Mouse (Mus musculus): ENCODE results near the gene Smtnl2. TPM values are rescaled to one million over a fixed set of nuclear protein-coding genes. Genes with fewer than 3 reads are reported as not detected.
"Not testable (repeated sequence)": the region's sequence is repeated elsewhere in the genome, so short reads cannot be mapped to it uniquely, and the experiment has no call there.

Smtnl2 gene
- 100 to 1,000 TPM; 206 to 299 TPM for total RNA-seq (2021)
- long read RNA-seq, experiment 1, transcript Smtnl2-202 (8 exons, 3,572 nt) = major isoform, 78 of 158 reads
- long read RNA-seq, experiment 1, partial matches to known transcripts = 17 of 158 reads
- long read RNA-seq, experiment 1, other reads (novel, unspliced or antisense) = 63 of 158 reads
- long read RNA-seq, experiment 2, transcript Smtnl2-202 (8 exons, 3,572 nt) = major isoform, 48 of 114 reads
- long read RNA-seq, experiment 2, partial matches to known transcripts = 14 of 114 reads
- long read RNA-seq, experiment 2, other reads (novel, unspliced or antisense) = 52 of 114 reads

DNA sequence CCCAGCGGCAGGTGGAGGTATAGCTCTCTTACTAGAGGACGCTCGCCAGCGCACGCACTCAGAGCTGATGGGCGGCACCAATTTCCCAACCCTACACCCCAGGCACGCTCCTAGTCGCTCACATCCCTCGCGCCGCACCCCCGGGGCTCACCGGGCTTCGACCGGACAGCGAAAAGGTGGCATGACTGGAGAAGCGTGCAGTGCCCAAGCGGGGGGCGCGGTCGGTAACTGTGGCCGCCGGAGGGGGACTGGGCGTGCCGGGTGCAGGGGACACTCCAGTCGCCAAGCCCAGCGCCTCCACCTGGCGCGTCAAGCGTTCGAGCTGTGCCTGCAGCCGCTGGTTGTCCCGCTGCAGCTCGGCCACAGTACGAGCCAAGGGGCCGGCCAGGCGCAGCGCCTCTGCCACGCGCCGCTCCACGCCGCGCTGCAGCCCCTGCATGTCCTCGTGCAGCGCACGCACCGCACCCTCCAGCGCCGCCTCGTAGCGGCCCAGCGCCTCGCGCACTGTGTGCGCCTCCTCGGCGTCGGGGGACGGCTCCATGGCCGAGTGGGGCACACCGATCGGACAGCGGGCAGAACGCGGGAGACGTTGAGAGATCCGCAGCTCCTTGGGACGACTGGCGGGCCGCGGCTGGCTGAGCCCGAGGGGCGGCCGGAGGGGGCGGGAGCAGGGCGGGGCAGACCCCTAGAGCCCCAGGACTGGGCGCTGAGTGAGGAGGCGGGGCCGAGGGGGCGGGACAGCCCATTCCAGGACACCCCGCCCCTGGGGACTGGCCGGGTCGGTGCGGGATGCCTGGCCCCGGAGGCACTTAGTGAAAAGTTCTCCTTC lies at the start of gene Smtnl2:
Smtnl2 (minus strand) TSS at position 621 of the 829 bp plus-strand sequence.
- intact Hi-C loops (cut with DNase I) = loop anchor here (1.0 kb wide), 1 partner anchor 14 kb away; no protein-coding TSS in a partner anchor
- DNase-seq = peak; percentile 86 to 91

DNA sequence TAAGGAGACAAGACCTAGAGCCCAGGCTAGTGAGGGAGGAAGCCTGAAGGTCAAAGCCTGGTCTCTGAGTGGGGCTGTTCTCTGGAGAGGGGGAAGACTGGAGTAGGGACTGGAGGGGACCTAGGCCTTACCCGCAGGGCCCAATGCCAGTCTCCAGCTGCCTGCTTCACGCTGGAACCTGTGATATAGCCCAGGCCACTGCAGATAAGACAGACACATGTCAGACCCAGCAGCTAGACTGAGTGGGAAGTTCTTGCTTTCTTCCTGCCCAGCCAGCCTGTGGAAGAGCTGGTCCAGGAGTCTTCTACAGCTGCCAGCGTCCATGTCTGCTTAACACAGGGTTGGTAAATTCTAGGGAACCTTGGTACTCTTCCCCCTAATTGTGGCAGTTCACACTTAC lies 47.0 kb upstream of the Smtnl2 start:
- intact Hi-C loops (cut with DNase I) = no loop called here
- DNase-seq = no peak

DNA sequence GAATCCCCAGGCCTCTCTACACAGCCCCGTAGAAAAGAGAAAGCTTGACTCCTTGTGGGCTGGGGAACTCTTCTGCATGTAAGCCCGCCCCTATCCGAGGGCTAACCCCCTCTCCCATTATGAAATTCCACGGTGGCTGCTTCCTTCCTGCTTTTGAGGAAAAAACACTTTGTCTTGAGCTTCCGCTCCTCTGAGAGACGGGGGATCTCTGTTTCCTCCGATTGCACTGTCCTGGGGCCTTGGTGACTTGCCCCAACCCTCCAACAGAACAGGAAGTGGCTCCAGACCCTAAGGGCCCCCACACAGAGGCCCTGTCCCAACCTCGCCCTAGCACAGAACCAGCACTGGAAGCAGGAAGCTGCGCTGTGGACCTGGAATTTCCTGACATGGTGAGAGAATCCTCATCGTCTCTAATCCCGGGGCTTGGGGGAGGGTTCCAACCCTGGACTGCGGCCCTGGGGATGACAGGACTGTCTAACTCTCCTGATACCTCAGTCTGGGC lies 46.5 kb upstream of the Smtnl2 start:
- intact Hi-C loops (cut with DNase I) = no loop called here
- no peak for DNase-seq

DNA sequence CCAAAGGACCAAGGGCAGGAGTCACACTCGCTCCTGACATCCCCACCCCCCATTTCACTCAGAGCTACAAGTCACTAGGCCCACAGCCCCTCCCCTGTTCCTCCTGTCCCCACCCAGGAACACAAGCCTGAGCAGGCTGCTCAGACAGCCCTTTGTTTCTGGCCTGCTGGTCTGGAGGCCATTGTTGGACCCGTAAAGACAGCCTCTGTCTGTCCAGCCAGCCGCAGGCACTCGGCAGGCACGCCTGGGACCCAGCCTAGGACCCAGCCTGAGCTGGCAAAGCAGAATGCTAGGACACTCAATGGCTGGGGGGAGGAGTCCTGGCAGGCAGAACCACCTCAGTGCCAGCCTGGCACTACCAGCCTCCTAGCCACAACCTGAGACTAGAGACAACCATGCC lies 44.2 kb upstream of the Smtnl2 start:
- intact Hi-C loops (cut with DNase I) = no loop called here
- no peak for DNase-seq

DNA sequence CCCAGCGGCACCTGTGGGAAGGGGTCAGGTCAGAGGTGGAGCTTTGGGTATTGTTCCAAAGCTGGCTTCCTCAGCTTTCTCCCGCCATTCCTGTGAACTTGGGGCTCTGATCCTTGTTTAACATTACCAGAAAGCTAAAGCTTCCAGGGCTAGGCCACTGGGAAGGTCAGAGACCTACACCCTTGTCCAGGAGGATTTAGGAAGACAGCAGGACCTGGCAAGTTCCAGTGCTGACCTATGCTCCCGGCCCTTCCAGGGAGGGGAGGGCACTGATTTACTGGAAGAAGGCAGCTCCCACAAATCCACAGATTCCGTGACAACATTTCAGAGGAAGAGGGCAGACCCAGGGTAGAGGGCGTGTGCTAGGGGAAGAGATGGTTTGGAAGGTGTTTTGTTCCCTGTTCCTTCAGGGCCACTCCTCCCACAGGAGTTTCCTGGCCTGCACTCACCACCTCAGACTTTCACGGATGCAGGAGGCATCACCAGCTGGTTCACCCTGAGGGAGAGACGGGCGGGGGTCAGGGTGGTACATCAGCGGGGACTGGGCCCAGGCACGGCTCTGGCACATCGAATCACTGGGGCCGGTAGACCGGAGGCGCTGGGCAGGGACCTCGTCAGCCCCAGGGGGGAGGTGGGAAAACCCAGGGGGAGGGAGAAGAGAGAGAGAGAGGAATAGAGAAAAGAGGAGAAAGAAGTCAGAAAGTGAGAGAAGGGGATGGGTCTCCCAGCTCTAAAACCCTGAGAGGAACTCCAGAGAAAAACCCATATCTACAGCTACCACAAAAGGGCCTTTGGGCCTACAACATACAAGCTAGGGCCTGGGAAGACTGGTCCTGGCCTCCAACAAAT lies 41.8 kb upstream of the Smtnl2 start:
- intact Hi-C loops (cut with DNase I) = no loop called here
- no peak for DNase-seq

DNA sequence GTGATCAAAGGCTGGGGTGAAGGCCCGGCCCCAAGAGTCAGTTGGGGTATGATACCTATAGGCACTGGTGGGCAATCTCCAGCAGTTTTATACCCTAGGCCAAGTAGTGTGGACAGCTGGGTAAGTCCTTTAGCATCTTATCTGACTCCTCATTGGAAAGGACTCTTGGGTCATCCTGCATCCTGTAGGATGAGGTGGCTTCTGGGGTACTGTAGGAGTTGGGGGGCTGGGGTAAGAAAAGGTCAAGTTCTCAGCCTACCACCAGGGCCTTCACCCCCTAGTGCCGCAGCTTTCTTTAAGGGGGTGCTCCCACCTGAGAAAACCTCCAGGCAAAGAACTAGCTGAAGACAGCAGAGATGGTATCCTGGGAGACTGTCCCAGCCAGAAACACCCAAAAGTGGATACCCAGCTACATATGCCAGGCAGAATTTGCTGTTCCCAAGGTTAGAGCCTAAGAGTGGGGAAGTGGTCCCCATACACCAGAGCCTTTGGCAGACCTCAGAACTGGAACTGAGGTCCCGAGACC lies 40.7 kb upstream of the Smtnl2 start:
- intact Hi-C loops (cut with DNase I) = no loop called here
- no peak for DNase-seq

DNA sequence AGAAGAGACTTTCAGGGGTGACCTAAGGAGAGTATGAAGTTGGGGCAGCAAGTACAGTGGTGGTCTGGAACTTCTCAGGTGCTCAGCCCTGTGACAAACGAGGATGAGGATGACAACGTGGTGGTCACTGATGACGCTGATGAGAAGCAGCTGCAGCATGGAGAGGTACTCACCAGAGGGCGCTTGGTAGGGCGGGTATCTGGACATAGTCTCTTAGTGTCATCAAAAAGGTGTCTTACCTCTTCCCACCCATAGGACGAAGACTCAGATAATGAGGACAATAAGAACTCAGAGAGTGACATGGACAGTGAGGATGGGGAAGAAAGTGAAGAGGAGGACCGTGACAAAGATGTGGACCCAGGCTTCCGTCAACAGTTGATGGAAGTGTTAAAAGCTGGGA lies 36.0 kb upstream of the Smtnl2 start:
- DNase-seq = no peak
- intact Hi-C loops (cut with DNase I) = no loop called here

DNA sequence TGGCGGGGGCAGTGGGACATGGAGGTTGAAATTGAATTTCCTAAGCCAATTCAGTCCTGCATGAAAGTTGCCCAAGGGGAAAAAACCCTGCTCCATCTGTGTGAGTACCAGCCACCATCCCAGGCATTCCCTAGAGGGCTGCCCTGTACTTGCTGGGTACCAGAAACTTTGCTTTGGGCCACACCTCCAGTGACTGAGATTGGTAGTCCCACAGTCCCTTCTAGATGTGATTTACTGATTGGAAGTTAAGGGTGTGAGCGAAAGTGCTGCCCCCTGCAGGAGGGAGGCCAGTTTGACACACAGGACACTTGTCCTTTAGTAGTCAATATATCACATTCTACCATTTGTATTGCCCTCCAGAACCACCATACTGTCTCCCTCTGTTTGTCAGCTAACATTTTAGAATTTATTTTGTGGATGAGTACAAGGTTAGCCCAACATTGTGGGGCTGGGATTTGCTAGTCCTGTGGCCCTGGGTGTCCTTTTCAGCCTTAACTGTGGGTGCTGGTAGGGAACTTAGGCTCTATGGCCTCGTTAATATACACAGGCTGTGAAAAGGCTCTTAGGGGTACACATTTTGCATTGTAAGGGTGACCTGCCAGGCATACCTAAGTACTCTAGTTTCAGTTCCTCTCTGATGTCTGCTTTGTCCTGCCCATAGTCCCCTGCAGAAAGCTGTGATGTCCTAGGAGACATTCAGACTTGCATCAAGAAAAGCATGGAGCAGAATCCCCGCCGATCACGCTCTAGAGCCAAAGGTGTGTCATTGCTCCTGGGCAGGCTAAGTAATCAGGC lies 35.0 kb upstream of the Smtnl2 start:
- no peak for DNase-seq
- intact Hi-C loops (cut with DNase I) = no loop called here

DNA sequence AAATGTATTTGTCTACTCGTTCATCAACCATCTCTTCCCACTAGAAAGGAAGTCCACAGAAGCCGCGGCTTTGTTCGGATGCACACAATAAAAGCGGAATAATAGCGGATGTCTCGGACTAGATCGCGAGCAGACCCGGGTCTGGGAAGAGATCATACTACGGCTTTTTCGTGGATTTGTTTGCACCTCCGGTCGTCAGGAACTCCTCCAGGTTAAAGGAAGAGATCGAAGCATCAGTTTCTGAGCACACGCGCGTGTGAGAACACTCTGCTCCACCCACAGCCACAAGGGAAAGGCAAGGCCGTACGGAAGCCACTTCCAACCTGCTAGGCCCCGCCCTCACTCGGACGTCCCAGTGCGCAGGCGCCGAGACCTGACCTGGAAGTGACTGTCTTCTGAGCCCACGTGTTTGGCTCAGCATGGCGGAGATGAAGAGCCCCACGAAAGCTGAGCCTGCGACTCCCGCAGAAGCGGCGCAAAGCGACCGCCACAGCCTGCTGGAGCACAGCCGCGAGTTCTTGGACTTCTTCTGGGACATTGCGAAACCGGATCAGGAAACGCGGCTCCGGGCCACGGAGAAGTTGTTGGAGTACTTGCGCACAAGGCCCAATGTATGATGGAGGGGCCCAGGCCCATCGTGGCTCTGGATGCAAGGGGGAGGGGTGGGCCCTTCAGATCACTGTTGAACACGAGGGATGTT lies 29.6 kb upstream of the Smtnl2 start, which contains the start of gene Mybbp1a:
Mybbp1a (plus strand) TSS at position 391 of the 700 bp plus-strand sequence.
- intact Hi-C loops (cut with DNase I) = loop anchor here (5.0 kb wide), 1 partner anchor 51 kb away; no protein-coding TSS in a partner anchor
- DNase-seq = peak; percentile 99

DNA sequence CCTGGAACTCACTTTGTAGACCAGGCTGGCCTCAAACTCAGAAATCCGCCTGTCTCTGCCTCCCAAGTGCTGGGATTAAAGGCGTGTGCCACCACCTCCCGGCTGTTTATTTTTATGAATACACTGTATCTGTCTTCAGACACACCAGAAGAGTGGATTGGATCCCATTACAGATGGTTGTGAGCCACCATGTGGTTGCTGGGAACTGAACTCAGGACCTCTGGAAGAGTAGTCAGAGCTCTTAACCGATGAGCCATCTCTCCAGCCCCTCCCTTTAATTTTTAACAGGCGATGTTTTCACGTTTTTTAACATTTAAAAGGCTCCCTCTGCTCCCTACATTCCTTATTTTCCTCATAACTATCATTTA lies 29.1 kb upstream of the Smtnl2 start:
- intact Hi-C loops (cut with DNase I) = loop anchor here (5.0 kb wide), 1 partner anchor 52 kb away; no protein-coding TSS in a partner anchor
- not testable (repeated sequence) for DNase-seq

DNA sequence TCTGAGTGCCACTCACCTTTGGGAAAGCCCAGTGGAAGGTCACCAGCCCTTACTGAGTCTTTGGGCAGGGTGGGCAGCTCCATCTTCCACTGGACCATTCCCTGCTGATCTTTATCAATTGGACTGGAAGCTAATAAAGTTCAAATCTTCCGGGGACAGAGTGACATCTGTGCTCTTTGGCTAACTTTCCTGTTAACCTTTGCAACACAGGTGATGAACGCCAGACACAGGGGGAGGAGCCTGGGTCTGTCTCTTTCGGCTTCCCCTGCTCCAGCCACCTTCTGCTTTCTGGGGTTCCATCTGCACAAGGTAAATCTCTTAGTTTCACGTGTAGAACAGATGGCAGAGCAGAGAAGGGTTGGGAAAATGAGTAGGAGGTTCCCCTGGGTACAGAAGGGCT lies 26.9 kb upstream of the Smtnl2 start:
- intact Hi-C loops (cut with DNase I) = no loop called here

DNA sequence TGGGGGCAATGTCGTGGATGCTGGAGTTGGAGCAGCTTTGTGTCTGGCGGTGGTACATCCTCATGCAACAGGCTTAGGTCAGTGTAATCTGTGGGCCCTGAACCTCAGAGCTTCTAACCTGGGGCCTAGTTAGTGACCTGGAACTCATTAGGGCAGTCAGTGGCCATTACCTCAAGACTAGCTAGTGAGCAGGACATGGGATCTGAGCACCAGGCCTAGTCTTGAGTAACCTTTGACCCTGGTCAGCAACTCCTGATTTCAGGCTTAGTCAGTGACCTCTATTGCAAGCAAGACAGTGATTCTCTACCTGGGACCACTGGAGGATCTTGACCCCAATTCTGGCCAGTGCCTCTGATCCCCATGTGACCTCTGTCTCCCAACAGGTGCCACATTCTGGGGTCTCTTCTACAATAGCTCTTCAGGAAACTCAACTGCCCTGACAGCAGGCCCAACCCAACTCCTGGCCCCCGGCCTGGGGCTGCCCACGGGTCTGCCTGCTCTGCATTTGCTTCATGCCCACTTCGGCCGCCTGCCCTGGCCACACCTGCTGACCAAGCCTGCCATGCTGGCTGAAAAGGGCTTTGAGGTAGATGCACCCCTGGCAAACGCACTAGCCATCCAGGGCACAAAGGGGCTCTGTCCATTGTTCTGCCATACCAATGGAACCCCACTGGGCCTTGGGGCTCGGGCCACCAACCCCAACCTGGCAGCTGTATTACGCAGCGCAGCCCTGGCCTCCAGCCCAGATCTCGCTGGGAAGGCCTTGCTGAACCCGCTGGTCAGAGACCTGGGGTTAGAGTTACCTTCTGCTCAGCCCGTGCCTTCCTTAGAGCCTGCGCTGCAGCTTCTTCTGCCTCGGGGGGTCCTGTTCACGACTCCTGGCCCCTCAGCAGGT lies 25.5 kb upstream of the Smtnl2 start:
- DNase-seq = no peak
- intact Hi-C loops (cut with DNase I) = loop anchor here (2.0 kb wide), 1 partner anchor 130 kb away; no protein-coding TSS in a partner anchor

More for the DNA sequence above, 26.9 kb upstream of the Smtnl2 start:
- DNase-seq = no peak

DNA sequence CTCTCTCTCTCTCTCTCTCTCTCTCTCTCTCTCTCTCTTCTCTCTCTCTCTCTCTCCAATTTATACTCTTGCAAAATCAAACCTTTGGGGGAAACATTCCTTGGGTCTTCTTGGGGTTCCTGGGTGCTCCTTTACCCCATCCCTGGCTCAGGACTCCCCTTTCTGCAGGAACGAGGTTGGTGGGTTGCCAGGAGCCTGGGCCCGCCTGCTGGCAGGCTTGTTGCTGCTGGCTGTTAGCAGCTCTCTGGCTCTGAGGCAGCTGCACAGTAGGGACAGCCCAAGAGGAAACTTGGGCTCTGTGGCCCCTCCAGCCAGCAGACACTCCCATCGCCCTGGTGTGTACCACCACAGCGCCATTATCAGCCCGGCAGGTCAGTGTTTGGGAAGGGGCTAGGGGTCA lies 24.8 kb upstream of the Smtnl2 start:
- intact Hi-C loops (cut with DNase I) = loop anchor here (2.0 kb wide), 1 partner anchor 131 kb away; no protein-coding TSS in a partner anchor
- DNase-seq = no peak

DNA sequence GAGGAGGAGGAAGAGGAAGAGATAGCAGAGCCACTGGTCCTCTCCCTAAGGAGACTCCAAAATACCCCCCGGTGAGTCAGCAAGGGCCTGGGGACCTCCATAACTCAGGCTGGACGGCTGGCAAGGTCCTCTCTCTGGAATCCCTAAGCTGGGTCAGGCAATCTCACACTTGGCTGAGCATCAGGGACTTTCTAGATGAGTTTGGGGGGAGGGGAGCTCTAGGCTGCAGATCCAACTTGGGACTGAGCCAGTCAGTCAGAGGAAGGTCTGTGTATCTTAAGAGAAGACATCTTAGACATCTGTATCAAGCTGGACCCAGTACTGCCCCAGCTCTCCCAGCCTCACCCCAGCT lies 24.2 kb upstream of the Smtnl2 start:
- intact Hi-C loops (cut with DNase I) = loop anchor here (2.0 kb wide), 1 partner anchor 131 kb away; no protein-coding TSS in a partner anchor
- no peak for DNase-seq

DNA sequence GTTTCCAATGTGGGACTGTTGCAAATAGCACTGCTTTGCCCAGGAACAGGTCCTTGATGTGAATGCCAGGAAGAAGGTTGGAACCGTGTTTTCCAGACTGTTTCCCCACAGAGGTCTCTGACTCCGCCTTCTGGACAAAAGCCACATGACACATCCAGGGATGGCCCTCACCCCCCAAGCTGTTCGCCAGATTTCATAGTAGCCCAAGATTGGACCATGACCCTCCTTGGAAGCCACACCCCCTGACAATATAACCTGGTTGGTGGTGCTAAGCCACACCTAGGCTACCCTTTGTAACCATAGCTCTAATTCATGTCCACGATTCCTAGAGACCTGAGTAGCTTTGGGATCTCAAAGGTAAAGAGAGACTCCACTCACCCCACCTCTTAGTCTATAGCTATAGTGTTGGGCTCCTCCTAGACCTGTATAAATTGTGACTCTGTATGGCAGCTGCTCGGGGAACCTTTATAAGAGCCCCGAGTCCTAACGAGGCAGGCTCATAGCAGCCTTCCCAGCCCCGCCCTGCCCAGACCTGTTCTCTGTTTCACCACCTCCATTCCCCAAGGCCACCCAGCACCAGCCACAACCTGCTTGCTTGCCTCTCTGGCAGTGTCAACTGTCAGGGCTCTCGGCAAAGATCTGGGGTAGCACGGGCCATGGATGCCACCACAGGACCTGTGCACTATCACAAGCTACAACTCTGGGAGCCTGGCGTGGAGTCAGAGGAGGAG lies 23.6 kb upstream of the Smtnl2 start, which contains the start of gene Ggt6:
Ggt6 (plus strand) TSS at position 564 of the 731 bp plus-strand sequence.
- intact Hi-C loops (cut with DNase I) = no loop called here
- no peak for DNase-seq

DNA sequence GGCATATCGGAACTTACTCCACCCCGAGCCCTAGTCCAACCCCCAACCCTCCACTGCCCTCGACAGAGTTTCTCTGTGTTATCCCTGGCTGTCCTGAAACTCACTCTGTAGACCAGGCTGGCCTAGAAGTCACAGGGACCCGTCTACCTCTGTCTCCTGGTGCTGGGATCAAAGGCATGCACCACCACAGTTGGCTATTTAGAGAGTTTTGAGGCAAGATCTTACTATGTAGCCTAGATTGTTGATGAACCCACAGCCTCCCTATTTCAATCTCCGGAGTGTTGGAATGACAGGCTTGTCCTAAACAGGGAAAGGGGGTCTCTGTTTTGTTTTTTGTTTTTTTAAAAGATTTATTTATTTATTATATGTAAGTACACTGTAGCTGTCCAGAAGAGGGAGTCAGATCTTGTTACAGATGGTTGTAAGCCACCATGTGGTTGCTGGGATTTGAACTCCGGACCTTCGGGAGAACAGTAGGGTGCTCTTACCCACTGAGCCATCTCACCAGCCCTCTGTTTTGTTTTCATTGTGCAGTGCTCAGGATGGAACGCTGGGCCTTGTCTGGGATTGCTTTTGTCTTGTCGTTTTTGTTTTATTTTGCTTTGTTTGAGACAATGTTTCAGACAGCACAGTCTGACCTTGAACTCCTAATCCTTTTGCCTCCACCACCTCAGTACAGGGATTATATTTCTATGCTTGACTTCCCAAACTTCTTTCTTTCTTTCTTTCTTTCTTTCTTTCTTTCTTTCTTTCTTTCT lies 19.0 kb upstream of the Smtnl2 start:
- DNase-seq; intact Hi-C loops (cut with DNase I): not testable (repeated sequence)
